Mouse (Mus musculus) liver, embryonic 13.5 days (tissue): Measurements from ENCODE around the gene Ssh3. TPM values are rescaled to one million over a fixed set of nuclear protein-coding genes. Genes with fewer than 3 reads are reported as not detected.

Experiments
- ATAC-seq: fragments of 200-750 bp; cut with Nextera tagmentation; 2 replicates; pipeline ENCODE4 v1.8.0; 2017; ENCODE audit warnings: low read depth, mild to moderate bottlenecking, moderate number of reproducible peaks, moderate library complexity
- DNase-seq: peaks from one replicate; pipeline ENCODE4 v3.0.0; 2022
- H3K27ac ChIP-seq: fragments of 300-500 bp; sonication (generic); 2 replicates; pipeline ENCODE4 v1.5.1; 2015; ENCODE audit warnings: moderate library complexity, mild to moderate bottlenecking, inconsistent platforms
- H3K27me3 ChIP-seq: fragments of 300-500 bp; sonication (generic); 2 replicates; pipeline ENCODE4 v1.6.1; 2015; ENCODE audit warnings: mild to moderate bottlenecking, inconsistent platforms
- H3K36me3 ChIP-seq: fragments of 300-500 bp; sonication (generic); 2 replicates; pipeline ENCODE4 v1.6.1; 2015; ENCODE audit warnings: mild to moderate bottlenecking, inconsistent platforms
- H3K4me1 ChIP-seq: fragments of 300-500 bp; sonication (generic); replicated peaks from 2 replicates; pipeline ENCODE4 v1.6.1; 2015; ENCODE audit warnings: inconsistent platforms
- H3K4me2 ChIP-seq: fragments of 300-500 bp; sonication (generic); 2 replicates; pipeline ENCODE4 v1.6.1; 2015; ENCODE audit warnings: inconsistent platforms, mild to moderate bottlenecking, moderate library complexity
- H3K4me3 ChIP-seq: fragments of 300-500 bp; sonication (generic); replicated peaks from 2 replicates; pipeline ENCODE4 v1.5.1; 2015; ENCODE audit warnings: mild to moderate bottlenecking, inconsistent platforms
- H3K9ac ChIP-seq: fragments of 300-500 bp; sonication (generic); 2 replicates; pipeline ENCODE4 v1.6.1; 2015; ENCODE audit warnings: mild to moderate bottlenecking, inconsistent platforms
- H3K9me3 ChIP-seq: fragments of 300-500 bp; sonication (generic); replicated peaks from 2 replicates; pipeline ENCODE4 v1.6.1; 2016; ENCODE audit warnings: inconsistent platforms
- WGBS: fragments of 180-500 bp; shearing (Covaris S2); methylation state at CpG from one replicate; pipeline ENCODE4 v1.1.7; 2015; ENCODE audit not compliant: insufficient replicate concordance; 5-methylcytosine and 5-hydroxymethylcytosine counted together
- polyA plus RNA-seq: library from polyadenylated mRNA; unstranded; fragments of >200 nt; fragmentation: Nextera tagmentation; extraction: Ambion mirVana; gene quantifications from 2 replicates; pipeline ENCODE4 v1.2.1, GENCODE M21; 2015

Ssh3 gene
- polyA plus RNA-seq, 1 experiment from 2014 or later = 1.7 TPM

- Histone ChIP-seq H3K27me3 (no peaks in the 10 kb centered on the region), H3K4me2 (peak overlapping the region; percentile 78), H3K4me3 (0 out of 2 replicates have a peak overlapping the region, but pooled peaks have one; percentile 19), H3K9me3 (no peaks in the 10 kb centered on the region), H3K9ac (peak overlapping the region; percentile 36), H3K4me1 (peaks cover 78% of the 10 kb centered on the region), H3K36me3 (no peaks in the 10 kb centered on the region; the same call in 1 of the 2 replicates), H3K27ac (peak overlapping the region; percentile 81)
- ATAC-seq = no peak
- 34% methylated on average over 7 of the region's 7 CpGs for WGBS
- no peak for DNase-seq
Measured at GRCm38 (mm10) chr19:4302936-4303639, 34.1 kb upstream of the Ssh3 start.

GRCm38 (mm10) chr19:4301735-4302651, 33.0 kb upstream of the Ssh3 start:
- no peak for ATAC-seq
- no peaks in the 10 kb centered on the region for H3K9me3 ChIP-seq
- peak overlapping the region; percentile 22 for H3K4me3 ChIP-seq
- H3K27ac ChIP-seq = peak overlapping the region; percentile 81
- H3K4me2 ChIP-seq = peak overlapping the region; percentile 78
- DNase-seq = no peak
- H3K36me3 ChIP-seq = peaks cover 5% of the 10 kb centered on the region; the same call in 1 of the 2 replicates
- no peaks in the 10 kb centered on the region for H3K27me3 ChIP-seq
- H3K9ac ChIP-seq = peak overlapping the region; percentile 36
- WGBS = 32% methylated on average over 21 of the region's 21 CpGs
- peaks cover 89% of the 10 kb centered on the region for H3K4me1 ChIP-seq

DNA sequence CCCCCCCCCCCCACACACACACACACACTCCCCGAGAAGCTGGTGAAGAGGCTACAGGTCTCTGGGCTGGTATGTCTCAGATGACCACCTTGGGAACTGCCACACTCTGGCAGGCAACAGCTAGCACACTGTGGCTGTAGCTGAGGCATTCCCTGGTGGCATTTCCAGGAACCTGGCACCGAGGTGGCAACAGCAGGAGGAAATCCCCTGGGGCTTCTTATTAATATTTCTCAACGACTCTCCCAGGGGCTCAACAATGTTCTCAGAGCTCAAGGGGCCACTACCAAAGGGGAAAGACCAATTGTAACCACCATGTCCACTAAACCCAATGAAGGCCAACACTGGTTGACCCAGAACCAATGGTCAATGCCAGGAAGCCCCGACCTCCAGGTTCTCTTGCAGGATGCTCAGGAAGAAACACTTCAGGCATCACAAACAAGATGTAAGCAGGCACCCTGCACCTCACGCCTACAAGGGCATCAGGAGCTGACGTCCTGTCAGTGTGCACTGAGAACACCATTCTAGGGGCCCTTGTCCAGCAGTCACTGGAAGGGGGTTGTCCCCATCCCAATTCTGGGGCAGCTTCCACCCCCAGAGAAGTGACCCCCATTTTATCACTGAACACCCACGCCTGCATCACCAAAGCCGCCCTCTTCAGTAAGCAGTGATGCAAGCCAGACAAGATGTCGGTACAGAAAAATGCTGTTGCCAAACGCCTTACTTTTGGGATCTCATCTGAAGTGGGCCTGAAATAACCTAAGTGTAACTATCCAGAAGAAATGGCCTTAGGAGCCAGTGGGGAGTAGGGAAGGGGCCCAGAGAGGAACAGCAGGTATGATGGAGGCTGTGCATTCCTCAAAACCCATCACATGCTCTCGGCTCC, 32.1 kb upstream of the Ssh3 start:
- 44% methylated on average over 11 of the region's 11 CpGs for WGBS
- H3K27me3 ChIP-seq = no peaks in the 10 kb centered on the region
- H3K9ac ChIP-seq = peak overlapping the region; percentile 36; the same call in 1 of the 2 replicates
- DNase-seq (no peak), ATAC-seq (no peak)
- peak overlapping the region; percentile 78 for H3K4me2 ChIP-seq
- H3K27ac ChIP-seq = peak overlapping the region; percentile 81
- H3K36me3 ChIP-seq = peaks cover 8% of the 10 kb centered on the region; the same call in 1 of the 2 replicates
- H3K4me3 ChIP-seq = peak overlapping the region; percentile 22; the same call in 1 of the 2 replicates
- peaks cover 92% of the 10 kb centered on the region for H3K4me1 ChIP-seq
- H3K9me3 ChIP-seq = no peaks in the 10 kb centered on the region

GRCm38 (mm10) chr19:4300271-4300704, 31.3 kb upstream of the Ssh3 start:
- H3K36me3 ChIP-seq = peaks cover 16% of the 10 kb centered on the region
- no peak overlapping the region for H3K4me3 ChIP-seq
- WGBS = 22% methylated on average over 7 of the region's 7 CpGs
- peaks cover 99% of the 10 kb centered on the region for H3K4me1 ChIP-seq
- no peaks in the 10 kb centered on the region for H3K27me3 ChIP-seq
- no peaks in the 10 kb centered on the region for H3K9me3 ChIP-seq
- peak overlapping the region; percentile 81 for H3K27ac ChIP-seq
- DNase-seq (peak; percentile 29), ATAC-seq (peak; percentile 49)
- H3K9ac ChIP-seq = peak overlapping the region; percentile 1; the same call in 1 of the 2 replicates
- H3K4me2 ChIP-seq = peak overlapping the region; percentile 78; the same call in 1 of the 2 replicates

GRCm38 (mm10) chr19:4299574-4300270, 30.7 kb upstream of the Ssh3 start:
- DNase-seq = no peak

GRCm38 (mm10) chr19:4299126-4299525, 30.1 kb upstream of the Ssh3 start:
- Histone ChIP-seq H3K36me3 (peaks cover 21% of the 10 kb centered on the region), H3K9me3 (no peaks in the 10 kb centered on the region), H3K27me3 (no peaks in the 10 kb centered on the region), H3K27ac (peak overlapping the region; percentile 74), H3K9ac (no peak overlapping the region), H3K4me3 (no peak overlapping the region), H3K4me1 (peaks cover 99% of the 10 kb centered on the region), H3K4me2 (0 out of 2 replicates have a peak overlapping the region, but pooled peaks have one; percentile 15)
- WGBS = 80% methylated on average over 7 of the region's 7 CpGs
- ATAC-seq (no peak), DNase-seq (no peak)

More at GRCm38 (mm10) chr19:4299574-4300270, 30.7 kb upstream of the Ssh3 start:
- Histone ChIP-seq H3K4me3 (no peak overlapping the region), H3K9me3 (no peaks in the 10 kb centered on the region), H3K27ac (peak overlapping the region; percentile 74), H3K27me3 (no peaks in the 10 kb centered on the region), H3K4me1 (peaks cover 99% of the 10 kb centered on the region), H3K36me3 (peaks cover 21% of the 10 kb centered on the region), H3K9ac (peak overlapping the region; percentile 1; the same call in 1 of the 2 replicates), H3K4me2 (peak overlapping the region; percentile 15; the same call in 1 of the 2 replicates)
- WGBS = 52% methylated on average over 6 of the region's 6 CpGs
- ATAC-seq = peak; percentile 8

DNA sequence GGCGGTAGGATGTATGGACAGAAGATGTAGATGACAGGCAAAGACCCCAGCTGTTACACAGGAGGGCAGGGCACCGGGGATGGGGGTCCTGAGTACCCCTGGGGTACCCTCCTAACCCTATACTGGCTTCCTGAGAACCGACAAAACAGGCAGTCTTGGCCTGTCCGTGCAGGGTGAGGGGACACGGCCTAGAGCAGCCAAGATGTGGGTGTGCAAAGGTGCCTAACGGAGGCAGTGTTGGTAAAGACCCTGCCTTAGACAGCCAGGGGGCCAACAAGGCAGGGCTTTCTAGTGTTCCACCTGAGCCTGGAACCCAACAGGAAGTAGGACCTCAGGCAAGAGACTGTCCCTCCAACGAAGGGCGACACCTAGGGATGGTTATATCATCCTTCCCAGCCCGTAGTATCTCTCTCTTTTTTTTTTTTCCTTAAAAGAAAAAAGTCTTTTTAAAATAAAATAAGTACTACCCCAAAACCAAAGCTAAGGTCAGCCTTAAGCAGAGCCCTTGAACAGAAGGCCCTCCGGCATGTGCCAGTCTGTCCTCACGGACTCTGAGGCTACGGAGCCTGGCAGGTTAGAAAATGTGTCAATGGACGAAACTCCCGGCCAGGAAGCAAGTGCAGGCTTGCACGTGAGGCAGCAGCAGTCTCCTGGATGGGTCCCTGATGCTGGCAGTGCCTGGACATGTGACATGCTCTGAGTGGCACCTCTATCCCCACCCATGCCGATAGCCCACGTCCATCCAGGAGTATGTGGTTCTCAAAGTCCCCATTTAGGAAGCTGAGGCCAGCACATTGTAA, 29.5 kb upstream of the Ssh3 start:
- Histone ChIP-seq H3K27me3 (no peaks in the 10 kb centered on the region), H3K9ac (no peak overlapping the region), H3K4me3 (no peak overlapping the region), H3K4me2 (no peak overlapping the region), H3K27ac (peak overlapping the region; percentile 74; the same call in 1 of the 2 replicates), H3K4me1 (peaks cover 99% of the 10 kb centered on the region), H3K9me3 (no peaks in the 10 kb centered on the region), H3K36me3 (peaks cover 21% of the 10 kb centered on the region)
- WGBS = 69% methylated on average over 17 of the region's 17 CpGs
- ATAC-seq (no peak), DNase-seq (no peak)

GRCm38 (mm10) chr19:4297851-4298250, 28.9 kb upstream of the Ssh3 start:
- H3K9me3 ChIP-seq = no peaks in the 10 kb centered on the region
- no peak overlapping the region for H3K9ac ChIP-seq
- H3K4me1 ChIP-seq = peaks cover 93% of the 10 kb centered on the region
- peak overlapping the region; percentile 21; the same call in 1 of the 2 replicates for H3K27ac ChIP-seq
- H3K4me3 ChIP-seq = no peak overlapping the region
- 69% methylated on average over 5 of the region's 5 CpGs for WGBS
- no peak overlapping the region for H3K4me2 ChIP-seq
- no peaks in the 10 kb centered on the region for H3K27me3 ChIP-seq
- no peak for DNase-seq
- no peak for ATAC-seq
- H3K36me3 ChIP-seq = peaks cover 23% of the 10 kb centered on the region

DNA sequence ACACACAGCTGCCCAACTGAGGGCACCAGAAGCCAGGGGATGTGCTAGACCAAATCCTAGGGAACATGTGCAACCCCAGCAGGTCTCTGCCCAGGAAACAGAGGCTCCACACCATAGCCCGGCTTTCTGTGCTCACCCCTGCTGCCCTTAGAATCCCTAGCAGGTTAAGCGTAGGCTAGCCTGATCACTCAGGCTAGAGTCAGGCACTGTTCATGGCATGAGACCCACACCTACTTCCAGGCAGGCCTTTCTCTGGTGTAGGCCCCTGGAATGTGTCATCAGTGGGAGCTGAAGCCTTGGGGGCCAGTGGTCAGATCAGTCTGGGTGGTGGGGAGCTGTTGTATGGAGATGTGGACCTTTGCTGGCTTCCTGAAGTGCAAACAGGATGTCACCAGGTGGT, 27.6 kb upstream of the Ssh3 start:
- H3K4me2 ChIP-seq = no peak overlapping the region
- H3K4me3 ChIP-seq = no peak overlapping the region
- no peaks in the 10 kb centered on the region for H3K27me3 ChIP-seq
- H3K36me3 ChIP-seq = peaks cover 36% of the 10 kb centered on the region
- H3K9me3 ChIP-seq = no peaks in the 10 kb centered on the region
- H3K9ac ChIP-seq = 0 out of 2 replicates have a peak overlapping the region, but pooled peaks have one; percentile 39
- no peak for DNase-seq
- no peak for ATAC-seq
- H3K4me1 ChIP-seq = peaks cover 80% of the 10 kb centered on the region
- peak overlapping the region; percentile 43; the same call in 1 of the 2 replicates for H3K27ac ChIP-seq
- WGBS = 74% methylated on average over 2 of the region's 2 CpGs
